Comparison of ENCODE assay signal across 25 mouse cellular contexts in the genomic region with DNA sequence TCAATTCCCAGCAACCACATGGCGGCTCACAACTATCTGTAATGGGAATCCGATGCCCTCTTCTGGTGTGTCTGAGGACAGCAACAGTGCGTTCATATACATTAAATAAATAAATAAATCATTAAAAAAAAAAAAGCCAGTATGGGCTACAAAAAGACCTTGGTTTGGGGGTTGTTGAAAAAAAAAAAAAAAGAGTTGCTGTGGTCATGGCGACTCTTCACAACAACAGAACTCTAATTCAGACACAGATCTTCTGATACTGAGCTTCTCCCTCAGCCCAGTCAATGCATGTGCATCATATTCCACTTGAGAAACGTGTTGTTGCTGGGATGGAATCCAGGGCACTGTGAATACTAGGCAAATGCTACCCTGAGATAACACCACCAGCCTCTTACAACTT. TPM values are rescaled to one million over a fixed set of nuclear protein-coding genes. Genes with fewer than 3 reads are reported as not detected.
"Had no signal": no experiment of that assay in that cellular context is flagged by ENCODE, and none has a peak within 500 bp of the region (broad histone marks: within the 10 kb centered on the region; RNA-seq: fewer than 3 reads in every experiment).

No protein-coding gene starts in this region.

- H3K4me3 ChIP-seq: midbrain, embryonic 10.5 days; myocyte; neural tube, embryonic 13.5 days; neural tube, embryonic 15.5 days had no signal

- H3K4me1 ChIP-seq: midbrain, embryonic 10.5 days; neural tube, embryonic 13.5 days; neural tube, embryonic 15.5 days had no signal

- H3K27ac ChIP-seq: midbrain, embryonic 10.5 days; neural tube, embryonic 13.5 days; neural tube, embryonic 15.5 days had no signal

- H3K27me3 ChIP-seq: neural tube, embryonic 13.5 days; neural tube, embryonic 15.5 days had no signal

- DNase-seq: lung, adult 18-20 months; lung, embryonic 14.5 days; lung, postnatal 10 days; lung, postnatal 4 days; midbrain, embryonic 14.5 days; retina, postnatal 1 day; right cerebral cortex, adult 18-20 months; right cerebral cortex, postnatal 25 days; right cerebral cortex, postnatal 4 days; spleen, adult 18-20 months; thymus, adult 2 months; thymus, postnatal 14 days; thymus, postnatal 36 days had no signal

- H3K9me3 ChIP-seq: midbrain, embryonic 10.5 days; neural tube, embryonic 13.5 days; neural tube, embryonic 15.5 days had no signal

- H3K9ac ChIP-seq: lung, embryonic 14.5 days; neural tube, embryonic 13.5 days; neural tube, embryonic 15.5 days had no signal

- H3K4me2 ChIP-seq: lung, embryonic 14.5 days; neural tube, embryonic 13.5 days; neural tube, embryonic 15.5 days had no signal

RNA-seq across cellular contexts. Expression of a gene that starts 49.1 kb away (rescaled TPM):
- total RNA-seq: megakaryocyte, adult 5-6 weeks; megakaryocyte-erythroid progenitor cell, adult 5-6 weeks had no signal
- polyA plus RNA-seq: liver, embryonic 16.5 days; lung, embryonic 14.5 days; lung, embryonic 16.5 days; midbrain, embryonic 10.5 days; midbrain, embryonic 14.5 days; midbrain, embryonic 16.5 days; myocyte; small intestine, adult 2 months; stomach, embryonic 16.5 days; testis, adult 2 months; thymus, adult 2 months had no signal
